Mouse (Mus musculus): ENCODE data around the gene Bcl2l10.

The Bcl2l10 gene

DNA sequence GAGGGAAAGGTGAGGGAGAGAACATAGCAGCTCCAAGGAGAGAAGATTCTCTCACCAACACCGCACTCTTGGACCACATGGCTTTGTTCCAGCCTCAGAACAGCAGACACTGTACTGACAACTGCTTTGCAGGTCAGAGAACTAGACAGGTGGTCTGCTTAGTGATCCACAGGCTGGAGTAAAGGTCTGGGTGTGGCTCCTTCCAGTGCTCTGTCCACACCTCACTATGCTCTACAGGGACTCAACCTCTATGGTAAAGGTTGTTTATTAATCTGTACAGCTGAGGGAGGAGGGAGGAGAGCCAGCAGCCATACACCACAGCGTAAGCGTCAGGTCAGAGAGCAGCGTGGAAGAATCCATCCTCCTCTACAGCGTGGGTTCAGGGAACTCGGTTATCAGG is 48.4 kb downstream of the Bcl2l10 start:
- no peak for DNase-seq (ENCODE audit: extremely low spot score, low read depth, low spot score)

GRCm38 (mm10) chr9:75399069-75399468 is 51.5 kb downstream of the Bcl2l10 start:
- no peak for DNase-seq (ENCODE audit: extremely low spot score, low read depth, low spot score)

DNA sequence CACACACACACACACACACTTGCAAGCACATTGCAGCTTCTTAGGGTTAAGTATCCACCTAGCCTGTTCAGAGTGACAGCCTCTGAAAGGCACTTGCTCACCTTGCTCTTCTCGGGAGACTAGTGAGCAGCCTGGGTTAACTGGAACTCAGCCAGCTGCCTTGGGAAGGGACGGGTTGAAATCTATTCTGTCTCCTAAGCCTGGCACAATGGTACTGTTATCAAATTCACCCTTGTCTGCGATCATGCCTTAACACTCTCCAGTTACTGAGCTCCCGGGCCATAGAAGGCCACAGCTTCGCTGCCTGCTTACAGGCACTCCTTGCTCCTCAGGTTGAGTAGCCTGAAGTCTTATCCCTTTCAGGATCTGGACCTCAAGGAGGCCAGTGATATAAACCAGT is 53.1 kb downstream of the Bcl2l10 start:
- DNase-seq (ENCODE audit: extremely low spot score, low read depth, low spot score) = no peak
